Mouse (Mus musculus): ENCODE measurements around the gene Get4. TPM values are rescaled to one million over a fixed set of nuclear protein-coding genes. Genes with fewer than 3 reads are reported as not detected.

Gene Get4
- polyA plus RNA-seq, 1 experiment from 2014 or later: 135 TPM

Other genes starting within 250 kb of the Get4 start
- gene Prkar1b, start 102.3 kb upstream of the Get4 start, polyA plus RNA-seq (2015; fragmentation: Nextera tagmentation; extraction: Ambion mirVana): 208 and 245 TPM in 2 replicates
- gene Dnaaf5, start 102.1 kb upstream of the Get4 start, polyA plus RNA-seq (2015; fragmentation: Nextera tagmentation; extraction: Ambion mirVana): 2.7 and 3.3 TPM in 2 replicates
- gene Sun1, start 51.7 kb upstream of the Get4 start, polyA plus RNA-seq (2015; fragmentation: Nextera tagmentation; extraction: Ambion mirVana): 56.3 and 60.7 TPM in 2 replicates
- gene Adap1, start 73.3 kb downstream of the Get4 start, polyA plus RNA-seq (2015; fragmentation: Nextera tagmentation; extraction: Ambion mirVana): 21.5 and 35.5 TPM in 2 replicates
- gene Cox19, start 99.1 kb downstream of the Get4 start, polyA plus RNA-seq (2015; fragmentation: Nextera tagmentation; extraction: Ambion mirVana): 90.6 and 97.9 TPM in 2 replicates
- gene Cyp2w1, start 100.3 kb downstream of the Get4 start, polyA plus RNA-seq (2015; fragmentation: Nextera tagmentation; extraction: Ambion mirVana): not detected in 2 replicates
- gene Gpr146, start 125.4 kb downstream of the Get4 start, polyA plus RNA-seq (2015; fragmentation: Nextera tagmentation; extraction: Ambion mirVana): 1.5 and 1.8 TPM in 2 replicates
- 0.21 and 0.37 TPM in 2 replicates for gene C130050O18Rik, start 153.0 kb downstream of the Get4 start, polyA plus RNA-seq (2015; fragmentation: Nextera tagmentation; extraction: Ambion mirVana)
- 8.7 and 9.0 TPM in 2 replicates for gene Gper1, start 170.8 kb downstream of the Get4 start, polyA plus RNA-seq (2015; fragmentation: Nextera tagmentation; extraction: Ambion mirVana)
- gene 3110082I17Rik, start 208.2 kb downstream of the Get4 start, polyA plus RNA-seq (2015; fragmentation: Nextera tagmentation; extraction: Ambion mirVana): 21.4 and 22.7 TPM in 2 replicates
- gene Zfand2a, start 232.2 kb downstream of the Get4 start, polyA plus RNA-seq (2015; fragmentation: Nextera tagmentation; extraction: Ambion mirVana): 18.8 and 21.4 TPM in 2 replicates